Mouse (Mus musculus) frontal cortex, adult (tissue): ENCODE results near the gene Yipf1.
A peak's percentile ranks its signal among the peaks of the same experiment; 100 is the strongest.
"Not testable (repeated sequence)": the region's sequence is repeated elsewhere in the genome, so short reads cannot be mapped to it uniquely, and the experiment has no call there.

Experiments
- ATAC-seq: cut with Nextera tagmentation; 2 replicates; pipeline ENCODE4 v1.9.2; 2017; ENCODE audit warnings: mild to moderate bottlenecking, moderate library complexity, mixed read lengths; ENCODE audit not compliant: low TSS enrichment

Yipf1 gene

DNA sequence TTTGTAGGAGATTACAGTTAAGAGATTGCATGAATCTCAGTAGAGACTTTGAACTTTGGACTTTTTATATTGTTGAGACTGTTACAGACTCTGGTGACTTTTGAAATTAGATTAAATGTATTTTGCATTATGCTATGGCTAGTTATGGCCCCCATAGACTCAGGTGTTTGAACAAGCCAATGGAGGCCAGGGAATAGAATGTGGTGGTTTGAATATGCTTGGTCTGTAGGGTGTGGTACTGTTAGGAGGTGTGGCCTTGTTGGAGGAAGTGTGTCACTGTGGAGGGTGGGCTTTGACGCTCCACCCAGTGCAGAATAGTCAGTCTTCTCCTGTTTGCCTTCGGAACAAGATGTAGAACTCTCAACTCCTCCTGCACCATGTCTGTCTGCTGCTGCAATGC lies 8.9 kb downstream of the Yipf1 start:
- no peak for ATAC-seq

- ATAC-seq: no peak
Observed at GRCm38 (mm10) chr4:107328530-107328929, 14.4 kb downstream of the Yipf1 start.

DNA sequence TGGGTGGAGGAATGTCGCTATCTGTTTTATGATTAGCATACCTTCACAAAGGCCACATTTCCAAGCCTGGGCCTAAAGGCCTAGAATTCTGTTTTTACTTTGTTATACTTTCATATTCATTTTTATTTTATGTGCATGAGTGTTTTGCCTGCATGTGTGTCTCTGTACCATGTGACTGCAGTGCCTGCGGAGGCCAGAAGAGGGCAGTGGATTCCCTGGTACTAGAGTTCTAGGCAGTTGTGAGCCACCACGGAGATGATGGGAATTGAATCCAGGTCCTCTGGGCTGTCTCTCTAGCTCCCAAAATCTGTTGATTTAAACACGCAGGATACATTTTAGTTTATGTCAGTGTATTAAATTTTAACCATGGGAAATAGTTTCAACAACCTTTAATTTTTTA lies 19.4 kb downstream of the Yipf1 start:
- no peak for ATAC-seq

GRCm38 (mm10) chr4:107336356-107336755 lies 22.2 kb downstream of the Yipf1 start:
- ATAC-seq: no peak

DNA sequence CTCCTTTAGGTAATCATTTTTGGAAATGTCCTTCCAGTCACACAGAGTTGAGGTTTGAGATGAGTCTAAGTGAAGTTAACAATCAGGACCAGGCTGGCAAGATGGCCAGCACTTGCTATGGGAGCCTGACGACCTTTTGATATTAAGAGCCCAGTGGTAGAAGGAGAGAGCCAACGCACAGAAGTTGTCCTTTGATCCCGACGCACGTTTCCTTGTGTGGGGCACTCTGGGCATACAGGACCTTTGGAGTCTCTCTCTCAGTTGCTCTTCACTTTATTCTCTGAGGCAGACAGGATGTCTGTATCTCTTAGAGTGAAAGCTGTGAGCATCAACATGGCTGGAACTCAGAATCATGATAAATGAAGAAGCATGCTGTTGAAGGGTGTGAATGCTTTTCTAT lies 23.3 kb downstream of the Yipf1 start:
- ATAC-seq: no peak

- no peak for ATAC-seq
Observed at GRCm38 (mm10) chr4:107341354-107341753, 27.2 kb downstream of the Yipf1 start.

DNA sequence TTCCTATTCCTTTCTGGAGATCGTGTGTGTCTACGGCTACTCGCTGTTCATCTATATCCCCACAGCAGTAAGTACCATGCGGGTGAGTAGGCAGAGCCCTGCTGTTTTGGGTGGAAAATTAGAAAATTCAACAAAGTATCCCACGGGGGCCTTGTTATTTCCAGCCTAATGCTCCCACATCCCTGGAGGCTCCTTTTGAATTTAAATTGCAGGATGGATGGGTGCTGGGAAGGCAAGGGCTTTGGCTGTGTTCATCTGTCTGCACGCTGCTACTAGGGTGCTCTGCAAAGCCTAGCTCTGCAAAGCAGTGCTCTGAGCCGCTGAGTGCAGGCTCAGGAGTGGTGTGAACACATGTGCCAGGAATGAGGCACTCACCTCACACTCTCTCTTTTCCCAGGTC lies 30.4 kb downstream of the Yipf1 start:
- peak; percentile 69 for ATAC-seq

DNA sequence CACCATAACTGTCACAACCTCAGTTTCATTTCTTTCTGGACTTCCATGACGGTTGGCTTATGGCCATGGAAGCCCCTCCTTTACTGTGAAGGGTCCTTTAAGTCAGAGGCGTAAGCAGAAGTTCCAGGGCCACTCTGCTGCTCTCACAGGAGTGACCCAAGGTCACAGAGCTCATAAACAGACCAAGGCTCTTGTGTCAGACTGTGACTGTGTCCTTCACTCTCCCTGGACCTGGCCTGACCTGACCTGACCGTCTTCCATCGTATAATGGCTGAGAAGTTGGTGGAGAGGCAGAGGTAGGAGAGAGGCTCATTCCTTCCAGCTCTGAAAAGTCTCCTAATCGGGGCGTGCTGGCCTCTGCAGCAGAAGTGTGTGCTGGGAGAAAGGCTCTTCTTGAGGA lies 33.1 kb downstream of the Yipf1 start:
- no peak for ATAC-seq

GRCm38 (mm10) chr4:107348529-107349310 lies 34.6 kb downstream of the Yipf1 start:
- no peak for ATAC-seq

DNA sequence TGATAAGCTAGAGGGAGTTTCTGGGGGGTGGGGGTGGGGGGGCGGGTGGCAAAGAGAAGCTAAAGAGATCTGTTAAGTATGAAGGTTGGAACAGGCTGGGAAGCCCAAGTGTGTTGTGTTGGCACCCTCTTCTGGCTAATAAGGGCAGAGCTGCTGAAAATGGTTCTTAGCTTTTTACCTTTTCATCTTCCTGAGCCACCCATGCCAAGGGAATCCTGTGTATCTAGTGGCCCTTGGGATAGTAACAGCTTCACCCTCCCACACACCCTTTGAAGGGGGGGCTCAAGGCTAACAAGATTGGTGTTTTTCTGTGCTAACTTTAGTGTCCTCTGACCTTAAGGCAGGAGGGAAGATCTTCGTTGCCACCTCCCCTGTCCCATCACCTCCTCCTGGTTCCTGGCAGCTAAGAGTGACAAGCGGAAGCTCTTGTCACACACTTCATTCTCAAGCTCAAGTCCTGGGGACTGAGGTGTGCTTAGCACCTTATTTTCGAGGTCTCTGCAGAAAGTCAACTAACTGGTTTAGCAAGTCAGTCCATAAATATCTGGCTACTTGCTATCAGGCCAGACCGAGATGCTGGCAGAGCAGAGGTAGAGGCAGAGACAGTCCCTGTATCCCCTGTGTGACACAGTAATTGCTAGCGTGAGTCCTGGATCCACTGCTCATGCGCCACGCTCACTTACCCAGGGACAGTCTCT lies 35.3 kb downstream of the Yipf1 start:
- peak; percentile 48; the same call in 1 of the 2 replicates for ATAC-seq

- no peak for ATAC-seq
Observed at GRCm38 (mm10) chr4:107351368-107351767, 37.2 kb downstream of the Yipf1 start.

- no peak for ATAC-seq
Observed at GRCm38 (mm10) chr4:107353612-107354011, 39.4 kb downstream of the Yipf1 start.

GRCm38 (mm10) chr4:107354126-107354525 lies 40.0 kb downstream of the Yipf1 start:
- no peak for ATAC-seq

DNA sequence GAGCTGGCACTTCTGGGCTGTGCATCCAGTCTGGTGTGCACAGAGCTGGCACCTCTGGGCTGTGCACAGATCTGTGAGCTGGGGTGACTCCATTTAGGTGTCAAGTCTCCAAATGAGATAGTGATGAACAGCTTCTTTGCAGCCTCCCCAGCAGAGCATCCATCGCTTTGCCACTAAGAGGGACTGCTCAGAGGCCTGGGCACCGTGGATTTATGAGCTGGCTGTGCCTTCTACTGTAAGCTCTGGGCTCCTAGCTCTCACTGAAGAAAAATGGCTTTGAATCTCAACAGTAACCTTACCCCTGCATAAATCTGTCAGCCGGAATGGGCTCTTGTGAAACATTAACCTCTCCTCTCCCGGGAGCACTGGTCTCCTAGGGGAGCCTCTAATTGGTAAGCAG lies 40.4 kb downstream of the Yipf1 start:
- ATAC-seq: no peak

DNA sequence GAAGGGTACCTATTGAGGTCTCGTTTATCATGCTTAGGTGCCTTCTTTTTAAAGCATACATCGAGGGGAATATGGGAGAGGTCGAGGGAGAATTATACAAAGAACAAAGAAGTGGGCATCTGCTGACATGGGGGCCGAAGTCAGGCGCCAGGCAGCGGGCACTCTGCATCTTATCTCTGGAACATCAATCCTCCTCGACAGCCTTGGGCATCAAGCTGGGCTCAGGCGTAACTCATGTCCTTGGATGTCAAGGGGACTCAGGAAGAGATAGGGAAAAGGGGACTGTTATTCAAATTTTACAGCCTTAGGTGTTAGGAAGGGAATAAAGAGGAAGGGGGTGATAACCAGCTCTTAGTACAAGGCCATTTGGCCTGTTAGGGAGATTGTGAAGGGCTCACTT lies 43.0 kb downstream of the Yipf1 start:
- ATAC-seq: not testable (repeated sequence)

- peak; percentile 23; the same call in 1 of the 2 replicates for ATAC-seq
Observed at GRCm38 (mm10) chr4:107358460-107358859, 44.3 kb downstream of the Yipf1 start.

GRCm38 (mm10) chr4:107360457-107361145 lies 46.4 kb downstream of the Yipf1 start:
- no peak for ATAC-seq

GRCm38 (mm10) chr4:107362755-107363154 lies 48.6 kb downstream of the Yipf1 start:
- no peak for ATAC-seq

GRCm38 (mm10) chr4:107363573-107363972 lies 49.4 kb downstream of the Yipf1 start:
- ATAC-seq: no peak

DNA sequence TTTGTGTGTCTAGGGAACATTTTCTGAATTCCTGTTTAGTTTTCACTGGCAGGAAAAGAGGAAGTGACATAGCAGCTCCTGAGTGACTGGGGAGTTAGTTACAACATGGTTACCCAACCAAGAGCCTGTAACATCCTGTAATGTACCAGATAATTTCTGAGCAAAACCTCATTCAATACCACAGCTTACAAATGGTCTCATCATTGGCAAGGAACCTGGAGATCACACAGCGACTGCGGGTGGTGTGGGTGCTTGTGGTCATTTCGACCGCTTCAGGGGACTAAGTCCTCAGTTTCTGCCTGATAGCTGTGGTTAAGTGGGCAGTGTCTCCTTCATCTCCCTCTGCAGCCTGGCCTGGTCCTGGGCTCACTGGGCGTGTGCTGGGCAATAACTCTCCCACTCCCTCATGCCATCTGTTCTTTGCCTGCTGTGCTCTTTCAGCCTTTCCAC lies 50.1 kb downstream of the Yipf1 start:
- no peak for ATAC-seq

GRCm38 (mm10) chr4:107366408-107366807 lies 52.2 kb downstream of the Yipf1 start:
- not testable (repeated sequence) for ATAC-seq

- peak; percentile 98 for ATAC-seq
Observed at GRCm38 (mm10) chr4:107367567-107368314, 53.6 kb downstream of the Yipf1 start, which contains the start of gene Ndc1. Gene Ndc1, plus strand, starts transcription at chr4:107367784.
